Mouse (Mus musculus) B cell, adult 2 months (primary cell): ENCODE measurements at regions not wholly inside any gene's neighbourhood (a gene's known extent, or its start where the extent isn't known, plus 50 kb on each side); places are given as distances from the start of the nearest gene placed in this dataset.

ENCODE experiments used
- DNase-seq, 2 experiments: peaks; one replicate each; pipeline ENCODE4 v3.0.0; 2022

DNA sequence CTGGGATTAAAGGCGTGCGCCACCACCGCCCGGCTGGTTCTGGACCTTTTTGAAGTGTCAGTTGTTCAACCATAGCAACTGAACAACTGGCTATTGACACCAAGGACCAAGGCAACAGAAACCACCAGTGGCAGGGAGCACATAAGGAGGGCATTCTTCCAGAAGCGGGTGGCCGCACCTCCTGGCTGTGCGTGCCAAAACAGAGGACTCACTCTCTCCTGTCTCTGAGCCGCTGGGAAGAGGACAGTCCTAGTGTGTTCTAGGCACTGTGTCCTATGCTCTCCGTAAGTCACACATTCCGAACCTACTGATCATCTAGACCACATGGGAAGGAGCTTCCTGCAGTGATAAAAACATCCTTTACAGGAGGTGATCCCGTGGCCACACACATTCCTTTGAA is 60.1 kb upstream of the Dlg1 start:
- no peak for DNase-seq

DNA sequence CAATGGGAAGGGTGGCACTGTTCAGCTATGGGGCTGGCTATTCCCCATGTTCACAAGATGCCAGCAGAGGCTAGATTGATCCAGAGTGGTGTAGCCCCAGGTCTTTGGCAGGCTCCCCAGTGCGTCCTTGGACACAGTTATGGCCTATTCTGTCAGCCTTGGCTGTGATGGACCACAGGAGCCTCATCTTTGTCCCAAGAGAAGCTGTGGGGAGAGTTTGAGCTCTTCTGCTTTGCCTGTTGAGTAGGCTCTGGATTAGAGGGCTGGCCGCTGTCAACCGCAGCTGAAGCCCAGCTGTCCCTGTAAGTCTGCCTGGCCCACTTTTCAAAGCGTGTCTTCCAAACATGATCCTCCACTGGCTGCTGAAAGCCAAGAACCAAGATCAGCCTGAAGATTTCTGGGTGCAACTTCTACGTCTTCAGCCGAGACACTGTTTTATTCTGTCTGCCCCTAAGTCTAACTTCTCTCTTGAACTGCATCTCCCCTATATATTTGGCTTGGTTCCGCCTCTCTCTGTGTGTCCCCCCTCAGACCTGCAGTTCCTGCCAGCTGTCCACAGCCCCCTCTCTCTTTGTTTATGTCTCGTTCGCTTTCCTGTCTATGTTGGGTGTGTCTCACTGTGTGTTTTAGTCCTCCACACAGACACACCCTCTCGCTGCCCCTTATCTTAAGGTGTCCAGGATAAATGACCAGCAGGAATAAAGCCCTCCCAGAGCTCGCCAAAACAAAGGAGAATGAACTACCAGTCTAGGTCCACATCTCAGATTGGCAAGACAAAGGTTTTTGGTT is 56.7 kb upstream of the Dlg1 start:
- no peak for DNase-seq

DNA sequence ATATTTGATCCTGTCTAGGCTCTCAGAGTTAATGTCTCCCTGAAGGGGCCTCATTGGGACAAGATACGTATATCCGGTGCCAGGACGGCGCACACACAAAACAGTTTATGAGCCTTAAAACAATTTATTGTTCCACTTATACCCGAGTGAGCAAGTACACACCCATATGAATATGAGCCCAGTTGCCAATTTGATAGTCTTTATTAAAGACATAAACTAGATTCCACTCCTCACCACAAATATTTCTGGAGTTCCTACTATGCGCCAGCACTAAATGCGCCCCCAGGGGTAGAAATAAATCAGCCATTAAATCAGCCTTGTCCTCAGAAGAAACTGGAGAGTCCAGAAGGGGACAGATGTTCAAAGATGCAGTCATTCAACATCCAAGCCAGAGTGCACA is 54.3 kb upstream of the Dlg1 start:
- no peak for DNase-seq

DNA sequence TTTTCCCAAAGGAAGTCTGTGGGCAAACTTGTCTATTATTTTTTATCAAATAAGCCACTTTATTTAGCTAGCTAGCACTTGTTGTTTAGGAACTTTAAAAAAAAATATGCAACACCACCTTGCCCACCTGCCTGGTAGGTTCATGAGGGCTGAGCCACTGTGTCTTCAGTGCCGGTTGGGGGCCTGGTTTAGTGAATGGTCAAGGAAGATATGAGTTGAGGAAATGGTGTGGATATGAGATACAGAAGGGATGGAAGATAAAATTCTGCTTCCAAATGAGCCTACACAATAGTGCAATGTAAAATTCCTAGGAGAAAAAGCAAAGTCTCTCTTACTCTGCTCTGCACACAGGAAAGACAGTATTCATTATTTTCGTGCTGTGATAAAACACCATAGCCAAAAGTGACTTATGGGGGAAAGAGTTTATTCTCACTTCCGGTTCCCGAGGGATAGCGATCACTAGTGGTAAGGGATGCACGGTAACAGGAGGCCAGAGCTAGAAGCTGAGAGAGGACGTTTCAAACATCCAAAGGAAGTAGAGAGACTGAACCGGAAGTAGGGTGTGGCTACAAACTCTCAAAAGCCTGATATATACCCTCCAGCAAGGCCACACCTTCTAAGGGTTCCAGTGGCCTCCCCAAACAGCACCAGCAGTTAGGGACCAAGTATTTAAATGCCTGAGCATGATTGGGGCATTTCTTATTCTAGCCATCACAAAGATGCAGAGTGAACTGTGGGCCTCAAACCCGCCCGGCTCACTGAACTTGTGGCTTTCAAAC is 53.7 kb upstream of the Dlg1 start:
- no peak for DNase-seq
